Mouse (Mus musculus) urinary bladder, adult 2 months (tissue): ENCODE measurements around the gene Myl3. TPM values are rescaled to one million over a fixed set of nuclear protein-coding genes. Genes with fewer than 3 reads are reported as not detected.

Source experiments
- DNase-seq: peaks from one replicate; pipeline ENCODE4 v3.0.0; 2022; ENCODE audit warnings: low spot score
- polyA plus RNA-seq: library from polyadenylated mRNA; depleted of rRNA; stranded (reverse); fragments of >200 nt; gene quantifications from 2 replicates; pipeline ENCODE4 v1.2.3, GENCODE M21; 2012; rRNA removed

The Myl3 gene
- not detected in 2 replicates for polyA plus RNA-seq

- DNase-seq: no peak
Observed at GRCm38 (mm10) chr9:110741711-110742294, at the start of gene Myl3. Gene Myl3 (plus strand): TSS chr9:110741861.

GRCm38 (mm10) chr9:110695165-110695755 is 46.4 kb upstream of the Myl3 start:
- DNase-seq: no peak

GRCm38 (mm10) chr9:110696427-110696826 is 45.2 kb upstream of the Myl3 start:
- no peak for DNase-seq

- no peak for DNase-seq
Observed at GRCm38 (mm10) chr9:110697465-110697864, 44.2 kb upstream of the Myl3 start.

- no peak for DNase-seq
Observed at GRCm38 (mm10) chr9:110699574-110699973, 42.1 kb upstream of the Myl3 start.

GRCm38 (mm10) chr9:110701114-110702032 is 40.3 kb upstream of the Myl3 start:
- no peak for DNase-seq

- DNase-seq: no peak
Observed at GRCm38 (mm10) chr9:110702848-110703247, 38.8 kb upstream of the Myl3 start.

GRCm38 (mm10) chr9:110703951-110704350 is 37.7 kb upstream of the Myl3 start:
- DNase-seq: no peak

- no peak for DNase-seq
Observed at GRCm38 (mm10) chr9:110706784-110707183, 34.9 kb upstream of the Myl3 start.

- peak; percentile 72 for DNase-seq
Observed at GRCm38 (mm10) chr9:110709640-110710258, 31.9 kb upstream of the Myl3 start.

GRCm38 (mm10) chr9:110711532-110711931 is 30.1 kb upstream of the Myl3 start:
- DNase-seq: no peak

GRCm38 (mm10) chr9:110711996-110712395 is 29.7 kb upstream of the Myl3 start:
- no peak for DNase-seq

GRCm38 (mm10) chr9:110712545-110712944 is 29.1 kb upstream of the Myl3 start:
- DNase-seq: no peak

- no peak for DNase-seq
Observed at GRCm38 (mm10) chr9:110713389-110713788, 28.3 kb upstream of the Myl3 start.

- DNase-seq: no peak
Observed at GRCm38 (mm10) chr9:110715426-110715825, 26.2 kb upstream of the Myl3 start.

- DNase-seq: no peak
Observed at GRCm38 (mm10) chr9:110716775-110717174, 24.9 kb upstream of the Myl3 start.

- DNase-seq: no peak
Observed at GRCm38 (mm10) chr9:110718071-110718470, 23.6 kb upstream of the Myl3 start.

GRCm38 (mm10) chr9:110718810-110719209 is 22.9 kb upstream of the Myl3 start:
- DNase-seq: no peak

- DNase-seq: no peak
Observed at GRCm38 (mm10) chr9:110719977-110720376, 21.7 kb upstream of the Myl3 start.

- no peak for DNase-seq
Observed at GRCm38 (mm10) chr9:110722060-110722459, 19.6 kb upstream of the Myl3 start.

- no peak for DNase-seq
Observed at GRCm38 (mm10) chr9:110725721-110726135, 15.9 kb upstream of the Myl3 start.

- no peak for DNase-seq
Observed at GRCm38 (mm10) chr9:110726867-110727266, 14.8 kb upstream of the Myl3 start.
